Mouse (Mus musculus) frontal cortex, postnatal 10 days (tissue): ENCODE results near the gene Lrit3.
"Not testable (repeated sequence)": the region's sequence is repeated elsewhere in the genome, so short reads cannot be mapped to it uniquely, and the experiment has no call there.

Experiments
- DNase-seq, 2 experiments: peaks; one replicate each; pipeline ENCODE4 v3.0.0; 2022; ENCODE audit warnings: low spot score in 2 of 2, mixed read lengths in 1 of 2

The Lrit3 gene

DNA sequence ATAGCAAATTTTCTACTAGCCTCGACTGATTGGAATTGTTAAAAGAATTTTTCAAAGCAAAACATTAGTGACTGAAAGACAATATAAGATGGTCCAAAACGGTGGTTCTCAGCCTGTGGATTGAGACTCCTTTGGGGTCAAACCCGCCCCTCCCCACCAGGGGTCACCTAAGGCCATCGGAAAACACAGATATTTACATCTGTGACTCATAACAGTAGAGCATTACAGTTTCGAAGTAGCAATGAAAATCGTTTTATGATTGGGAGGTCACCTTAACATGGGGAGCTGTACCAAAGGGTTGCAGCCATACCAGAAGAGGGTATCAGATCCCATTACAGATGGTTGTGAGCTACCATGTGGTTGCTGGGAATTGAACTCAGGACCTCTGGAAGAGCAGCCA lies 32.6 kb downstream of the Lrit3 start:
- DNase-seq = no peak

DNA sequence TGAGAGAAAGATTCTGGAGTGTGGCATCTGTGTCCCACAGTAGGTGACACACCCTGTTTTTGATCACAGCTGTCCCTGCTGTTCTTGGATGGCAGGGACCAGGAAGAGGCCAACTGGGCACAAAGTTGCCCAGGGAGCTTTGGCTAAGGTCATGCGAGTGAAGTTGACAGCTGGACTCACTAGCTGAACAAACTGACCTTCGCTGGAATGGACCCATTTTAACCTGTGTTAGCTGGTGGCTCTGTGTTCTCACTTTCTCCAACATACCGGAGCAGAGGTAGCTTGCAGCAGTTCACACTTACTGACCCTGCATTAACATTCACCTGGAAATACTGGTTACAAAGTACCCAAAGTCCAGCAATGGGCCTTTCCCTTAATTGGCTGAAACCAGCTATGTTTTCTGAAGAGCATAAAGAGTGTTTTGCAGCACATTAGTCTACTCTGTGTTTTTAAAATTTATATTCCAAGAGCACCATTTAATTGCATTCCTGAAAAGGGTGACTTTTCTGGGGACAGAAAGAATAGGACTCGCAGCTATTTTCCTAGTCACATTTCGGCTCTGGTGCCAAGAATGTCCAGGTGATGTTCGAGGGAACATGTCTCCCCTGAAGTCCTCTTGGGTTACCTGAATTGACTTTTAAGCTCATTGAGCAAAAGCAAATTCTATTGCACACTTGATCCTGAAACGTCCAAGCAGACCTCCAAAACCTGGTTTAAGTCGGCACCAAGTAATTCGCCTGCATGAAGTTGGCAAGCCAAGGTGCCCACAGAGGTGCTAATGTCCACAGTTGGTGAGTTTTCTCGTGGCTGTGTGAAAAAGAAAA lies 36.6 kb downstream of the Lrit3 start:
- no peak for DNase-seq

DNA sequence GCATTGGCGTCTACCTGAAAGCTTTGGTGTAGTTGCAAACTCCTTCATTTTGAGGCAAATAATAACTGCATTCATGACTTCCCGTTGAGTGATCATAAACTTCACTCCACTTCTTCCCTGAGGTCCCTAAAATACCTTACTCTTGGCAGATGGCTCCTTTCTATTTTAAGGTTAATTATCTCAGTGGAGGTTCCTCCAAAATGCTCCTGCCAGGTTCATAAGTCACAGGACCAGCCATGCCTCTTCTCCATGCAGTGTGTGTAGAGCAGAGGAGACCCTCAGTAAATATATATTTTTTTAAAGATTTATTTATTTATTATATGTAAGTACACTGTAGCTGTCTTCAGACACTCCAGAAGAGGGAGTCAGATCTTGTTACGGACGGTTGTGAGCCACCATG lies 37.7 kb downstream of the Lrit3 start:
- DNase-seq = no peak

DNA sequence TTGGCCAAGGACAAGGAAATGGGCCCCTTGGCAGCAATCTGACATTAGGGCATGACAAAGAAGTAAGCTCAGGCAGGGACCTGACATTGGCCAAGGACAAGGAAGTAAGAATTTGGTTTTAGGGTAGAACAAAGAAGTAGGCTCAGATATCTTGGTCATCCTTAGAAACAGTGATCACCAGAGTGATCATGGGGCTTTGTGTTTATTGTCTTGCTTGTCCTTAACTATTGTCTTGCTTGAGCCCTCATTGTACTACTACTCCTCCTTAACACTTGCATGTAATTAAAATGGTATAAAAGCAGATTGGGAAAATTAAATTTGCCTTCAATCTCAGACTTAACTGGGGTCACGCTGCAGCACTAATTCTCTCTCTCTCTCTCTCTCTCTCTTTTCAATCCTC lies 46.2 kb downstream of the Lrit3 start:
- DNase-seq = not testable (repeated sequence)

DNA sequence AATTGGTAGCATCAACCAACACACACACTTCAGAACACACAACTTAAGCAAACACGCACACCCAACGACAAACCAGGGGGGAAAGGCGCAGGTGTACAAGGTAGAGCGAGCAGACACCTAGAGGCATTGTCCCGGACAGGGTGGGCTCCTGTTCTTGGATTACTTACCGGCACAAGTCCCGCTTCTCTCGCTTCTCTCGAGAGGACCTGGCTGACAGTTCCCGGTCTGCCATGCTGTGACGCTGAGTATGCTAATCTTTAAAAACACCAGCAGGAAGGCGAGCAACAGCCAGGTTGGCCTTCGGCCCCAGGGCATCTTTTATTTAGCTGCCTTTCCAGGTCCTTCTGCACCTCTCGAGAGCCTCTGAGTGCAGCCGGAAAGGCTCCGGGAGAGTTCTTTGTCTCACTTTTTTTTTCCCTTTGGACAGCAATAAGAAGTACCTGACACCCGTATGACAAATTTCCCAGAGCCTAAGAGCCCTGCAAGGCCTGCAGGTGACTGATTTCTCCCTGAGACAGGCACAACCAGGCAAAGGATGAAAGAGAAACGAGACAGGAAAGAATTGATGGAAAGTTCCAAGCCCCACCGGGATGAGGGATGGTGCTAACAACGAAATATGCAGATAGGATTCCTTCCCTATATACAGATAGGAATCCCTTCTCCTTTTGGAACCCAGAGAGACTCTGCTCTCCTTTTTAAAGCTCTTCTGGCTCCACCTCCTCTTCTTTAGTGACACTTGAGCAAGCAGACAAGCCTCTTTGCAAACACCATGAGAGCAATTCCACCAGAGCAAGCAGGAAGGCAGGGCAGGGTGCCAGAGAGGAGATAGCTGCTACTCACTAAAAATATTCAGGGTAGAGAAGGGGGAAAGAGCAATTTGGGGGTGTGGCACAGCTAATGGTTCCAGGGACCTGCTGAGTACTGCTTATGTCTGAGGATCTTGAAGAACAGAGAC lies 48.9 kb downstream of the Lrit3 start, which contains the start of gene Egf:
TSS of gene Egf (minus strand) at position 667 of the 955 bp plus-strand sequence.
- peak in 1 of 2 experiments; percentile 8 for DNase-seq

DNA sequence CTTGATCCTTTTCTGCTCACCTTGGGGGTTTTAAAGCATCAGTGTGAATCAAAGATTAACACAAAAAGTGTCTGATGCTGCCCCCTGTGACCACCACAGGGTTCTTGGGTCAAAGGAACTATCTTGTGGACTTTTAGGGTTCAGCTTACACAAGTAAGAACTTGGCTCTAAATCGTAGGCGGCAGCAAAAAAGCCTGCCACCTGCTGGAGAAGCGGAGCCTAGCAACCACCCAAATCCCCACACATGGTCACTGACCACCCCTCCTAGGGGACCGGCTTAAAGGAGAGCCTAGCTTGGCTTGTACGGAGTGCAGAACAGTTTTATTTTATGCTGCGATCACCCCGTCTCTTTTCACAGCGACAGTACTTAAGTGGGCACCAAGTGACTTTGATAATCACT lies 59.0 kb downstream of the Lrit3 start:
- no peak for DNase-seq

DNA sequence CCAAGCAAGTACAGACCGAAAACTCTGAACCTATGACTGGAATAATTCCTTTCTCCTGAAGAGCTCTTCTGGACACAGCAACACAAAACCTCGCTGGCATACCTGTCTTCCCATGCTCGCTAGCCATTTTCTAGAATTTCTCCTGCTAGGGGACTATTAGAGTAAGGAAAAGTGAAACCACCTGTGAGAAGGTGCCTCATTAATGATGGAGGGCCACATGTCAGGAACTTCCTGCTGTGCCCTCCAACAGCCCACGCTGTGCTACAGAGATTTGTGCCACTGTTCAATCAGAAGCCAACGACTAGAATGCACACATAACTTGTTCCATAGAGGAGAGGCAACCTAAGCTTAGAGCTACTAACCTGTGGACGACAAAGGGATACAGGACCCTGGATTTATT lies 61.0 kb downstream of the Lrit3 start:
- no peak for DNase-seq

DNA sequence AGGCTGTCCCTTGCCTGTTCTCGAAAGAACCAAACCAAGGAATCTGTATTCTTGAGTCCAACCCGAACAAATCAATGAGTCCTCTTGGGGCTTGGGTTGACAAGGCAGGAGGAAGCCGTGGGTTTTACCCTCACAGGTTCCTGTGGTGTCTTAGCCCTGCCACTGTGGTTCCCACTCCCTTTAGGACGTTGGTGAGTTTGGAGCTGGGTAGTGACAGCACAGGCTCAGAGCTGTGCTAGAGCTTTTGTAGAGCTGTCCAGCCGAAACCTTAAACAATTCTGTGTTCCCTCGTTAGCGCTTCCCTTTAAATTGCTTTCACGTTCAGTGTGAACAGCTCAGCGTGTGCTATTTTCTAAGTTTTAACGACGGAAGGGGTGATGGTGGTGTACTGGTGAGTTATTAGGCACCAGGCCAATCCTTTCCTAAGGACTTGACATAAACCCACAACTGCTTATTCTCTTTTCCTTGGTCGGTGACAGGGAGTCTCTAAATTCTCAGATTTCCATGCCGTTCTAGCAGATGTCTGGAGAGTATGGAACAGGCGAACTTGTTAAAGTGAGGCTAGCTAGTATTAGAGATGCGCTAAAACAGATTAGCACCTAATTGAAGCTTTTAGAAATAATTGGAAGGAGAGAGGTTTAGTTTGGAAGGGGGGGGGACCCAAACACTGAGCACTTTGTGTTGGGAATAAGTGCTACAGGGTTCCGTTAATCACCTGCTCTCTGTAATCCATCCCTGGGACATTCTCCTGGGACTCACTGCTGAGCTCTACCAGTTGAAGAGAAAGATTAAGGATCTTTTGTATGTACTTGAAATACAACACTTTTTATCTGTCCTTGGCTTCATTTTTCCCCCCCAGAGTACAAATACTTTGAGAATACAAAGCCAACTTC lies 65.3 kb downstream of the Lrit3 start:
- no peak for DNase-seq
